Mouse (Mus musculus): Measurements from ENCODE around the gene 3110082I17Rik.

The 3110082I17Rik gene

DNA sequence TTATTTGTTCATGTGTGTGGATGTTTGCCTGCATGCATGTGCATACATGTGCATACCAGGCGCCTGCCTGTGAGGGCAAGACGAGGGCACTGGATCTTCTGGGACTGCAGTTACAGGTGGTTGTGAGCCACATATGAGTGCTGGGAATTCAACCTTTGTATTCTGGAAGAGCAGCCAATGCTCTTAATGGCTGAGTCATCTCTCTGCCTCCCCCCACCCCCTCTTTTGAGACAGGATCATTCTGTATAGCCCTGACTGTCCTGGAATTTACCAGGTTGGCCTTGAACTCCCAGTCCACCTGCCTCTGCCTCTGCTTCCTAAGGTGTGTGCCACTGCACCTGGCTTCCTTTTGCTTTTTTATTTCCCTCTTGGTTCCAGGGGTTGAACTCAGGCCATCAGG lies 85.5 kb downstream of the 3110082I17Rik start:
- DNase-seq = no peak

- DNase-seq = no peak
Measured at GRCm38 (mm10) chr5:139373889-139374444, 86.4 kb downstream of the 3110082I17Rik start.

- no peak for DNase-seq
Measured at GRCm38 (mm10) chr5:139373126-139373525, 87.2 kb downstream of the 3110082I17Rik start.

DNA sequence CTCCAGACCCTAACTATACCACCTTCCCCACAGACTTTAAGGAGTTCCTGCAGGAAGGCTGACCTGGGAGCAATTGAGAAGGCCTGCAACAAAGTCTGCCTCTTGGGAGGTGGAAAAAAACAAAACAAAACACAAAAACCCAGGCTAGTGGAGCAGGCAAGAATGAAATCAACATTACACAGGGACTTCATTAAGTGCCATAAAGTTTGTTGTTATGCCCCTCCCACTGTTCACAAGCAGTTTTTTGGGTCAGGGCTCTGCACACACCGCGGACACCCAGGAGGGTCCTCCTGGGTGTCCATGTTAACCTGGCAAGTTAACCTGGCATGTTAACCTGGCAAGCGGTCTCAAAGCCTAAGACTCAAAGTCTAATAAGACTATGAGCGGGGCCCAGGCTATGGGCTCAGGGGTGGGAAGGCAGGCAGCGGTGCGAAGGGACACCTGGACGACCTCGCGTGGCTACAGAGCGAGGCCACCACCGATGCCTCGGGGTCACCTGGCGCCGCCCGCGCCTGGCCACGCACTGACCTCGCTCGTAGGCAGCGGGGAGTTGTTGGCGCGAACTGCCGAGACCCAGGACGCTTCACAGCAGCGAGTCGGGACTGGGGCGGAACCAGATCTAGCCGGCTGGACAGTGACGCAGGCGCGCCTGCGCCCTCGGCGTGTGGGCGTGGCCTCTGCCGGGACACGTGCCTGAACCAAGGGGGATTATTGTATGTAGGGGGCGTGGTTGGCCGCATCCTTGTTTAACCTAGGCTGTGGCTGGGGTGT lies 88.5 kb downstream of the 3110082I17Rik start:
- DNase-seq = peak; percentile 91

DNA sequence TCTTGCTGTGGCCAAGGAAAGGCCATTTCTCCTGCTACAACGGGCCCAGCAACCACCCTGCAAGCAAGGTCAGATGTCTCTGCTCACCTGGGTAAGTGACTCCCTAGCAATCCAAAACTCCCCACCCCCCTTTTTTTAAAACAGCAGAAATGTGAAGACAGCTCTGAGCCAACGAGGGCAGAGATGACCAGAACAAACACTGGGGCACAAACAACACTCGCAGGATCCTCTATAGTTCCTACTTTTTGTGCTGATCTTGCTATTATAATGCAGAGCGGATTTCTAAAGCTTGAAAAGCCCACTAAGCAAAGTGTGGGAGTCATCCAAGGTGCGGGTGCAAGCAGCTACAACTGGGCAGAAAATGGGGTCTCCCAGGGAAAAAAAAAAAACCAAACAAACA lies 89.2 kb downstream of the 3110082I17Rik start:
- no peak for DNase-seq

DNA sequence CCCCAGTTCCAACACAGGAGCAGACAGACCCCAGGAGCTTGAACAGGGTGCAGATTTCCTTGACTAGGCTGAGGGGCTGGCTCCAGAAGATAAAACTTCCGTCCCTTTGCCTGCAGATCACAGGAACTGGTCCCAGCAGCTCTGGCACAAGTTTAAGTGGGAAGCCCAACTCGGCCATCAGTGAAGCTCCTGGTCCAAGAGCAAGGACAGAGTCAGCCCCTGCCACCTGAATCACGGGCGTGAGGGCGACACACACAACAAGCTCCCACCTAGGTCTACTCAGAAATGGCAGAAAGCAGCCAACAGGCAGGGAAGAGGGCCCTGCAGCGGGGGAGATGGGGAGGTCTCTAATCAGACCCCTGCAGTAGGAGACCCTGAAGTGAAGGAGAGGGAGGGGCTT lies 90.0 kb downstream of the 3110082I17Rik start:
- DNase-seq = no peak

GRCm38 (mm10) chr5:139368638-139369320 lies 91.5 kb downstream of the 3110082I17Rik start:
- no peak for DNase-seq

DNA sequence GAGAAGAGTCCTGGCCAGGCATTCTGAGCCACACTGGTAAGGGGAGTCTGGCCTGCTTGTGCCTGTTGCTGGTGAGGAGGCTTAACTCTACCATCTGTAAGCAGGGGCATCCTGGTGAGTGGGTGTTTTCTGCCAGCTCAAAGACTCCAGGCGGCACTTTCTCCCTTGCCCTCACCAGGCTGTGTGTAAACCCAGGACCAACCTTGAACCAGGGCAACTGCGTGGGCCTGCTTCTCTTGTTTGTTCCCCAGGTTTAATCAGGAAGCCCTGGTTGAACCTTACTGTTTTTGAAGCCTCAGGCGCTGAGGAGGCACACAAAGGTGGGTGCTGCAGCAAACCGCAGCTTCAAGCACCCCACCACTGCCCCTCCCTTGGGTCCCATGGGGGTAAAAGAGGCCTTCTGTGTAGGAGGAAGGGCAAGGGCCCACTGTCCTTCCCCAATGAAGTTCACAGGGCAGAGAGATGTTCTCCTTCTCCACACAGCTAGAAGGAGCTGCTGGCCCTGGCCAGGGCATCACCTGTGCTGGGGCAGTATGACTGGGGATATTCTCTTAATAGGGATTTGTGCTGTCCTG lies 92.4 kb downstream of the 3110082I17Rik start:
- DNase-seq = no peak

DNA sequence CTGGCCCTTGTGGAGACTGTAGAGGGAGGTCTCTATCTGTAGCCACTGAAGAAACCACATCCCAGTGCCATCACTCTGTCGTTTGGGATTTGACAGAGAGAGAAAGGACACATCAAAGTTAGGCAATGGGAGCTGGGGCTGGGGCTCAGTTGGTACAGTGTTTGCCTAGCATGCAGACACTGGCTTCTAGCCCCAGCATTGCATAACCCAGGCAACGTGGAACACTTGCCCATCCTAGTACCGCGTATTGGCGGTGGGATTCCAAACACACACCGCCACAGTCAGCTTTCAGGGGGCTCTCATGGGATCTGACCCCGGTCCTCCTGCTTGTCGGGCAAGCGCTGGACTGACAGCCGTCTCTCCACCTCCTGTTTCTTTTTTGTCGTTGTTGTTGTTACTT lies 93.8 kb downstream of the 3110082I17Rik start:
- no peak for DNase-seq

DNA sequence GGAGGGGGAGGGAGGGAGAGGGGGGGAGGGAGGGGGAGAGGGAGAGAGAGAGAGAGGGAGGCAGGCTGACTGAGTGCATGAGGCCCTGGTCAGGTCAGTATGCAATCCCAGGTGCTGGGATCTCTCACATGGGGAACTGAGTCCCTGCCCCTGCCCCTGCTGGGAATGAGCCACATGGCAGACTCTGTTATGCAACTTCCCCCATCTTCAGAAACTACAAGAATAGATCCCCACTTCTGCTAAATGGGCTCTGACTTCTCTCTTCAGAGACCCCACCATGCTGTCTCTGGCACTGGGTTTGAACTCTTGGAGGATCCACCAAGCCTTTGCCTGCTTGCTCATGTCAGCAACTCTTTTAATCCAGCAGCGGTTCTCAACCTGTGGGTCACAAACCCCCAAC lies 94.5 kb downstream of the 3110082I17Rik start:
- no peak for DNase-seq

GRCm38 (mm10) chr5:139364911-139365571 lies 95.3 kb downstream of the 3110082I17Rik start:
- no peak for DNase-seq

DNA sequence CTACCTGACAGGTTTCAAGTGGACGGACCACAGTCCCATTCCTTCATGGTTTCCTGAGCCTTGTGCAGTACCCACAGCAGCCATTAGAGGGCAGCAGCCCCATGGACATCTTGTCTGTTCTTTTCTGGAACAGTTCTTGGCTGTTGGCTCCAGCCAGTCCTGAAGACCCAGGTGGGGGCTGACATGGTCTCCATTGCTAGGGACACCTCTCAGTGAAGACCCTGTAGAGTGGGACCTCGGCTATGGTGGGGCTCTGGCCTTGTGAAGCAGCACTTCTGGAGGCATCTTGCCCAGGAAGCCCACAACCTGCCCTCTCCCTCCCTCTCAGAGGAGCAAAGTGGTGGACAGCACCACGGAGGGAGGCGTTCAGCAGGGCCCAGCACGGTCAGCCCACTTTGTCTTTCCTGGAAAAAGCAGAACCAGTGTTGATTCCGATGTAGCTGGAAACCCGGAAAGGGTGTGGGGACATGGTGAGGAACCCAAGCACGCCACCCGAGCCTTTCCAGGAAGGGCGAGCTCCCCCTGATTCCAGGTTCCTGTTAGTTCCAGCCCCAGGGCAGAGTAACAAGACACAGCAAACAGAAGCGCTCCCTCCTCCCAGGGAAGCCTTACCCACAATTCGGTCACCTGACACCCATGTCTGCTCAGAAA lies 95.9 kb downstream of the 3110082I17Rik start:
- peak; percentile 83 for DNase-seq

DNA sequence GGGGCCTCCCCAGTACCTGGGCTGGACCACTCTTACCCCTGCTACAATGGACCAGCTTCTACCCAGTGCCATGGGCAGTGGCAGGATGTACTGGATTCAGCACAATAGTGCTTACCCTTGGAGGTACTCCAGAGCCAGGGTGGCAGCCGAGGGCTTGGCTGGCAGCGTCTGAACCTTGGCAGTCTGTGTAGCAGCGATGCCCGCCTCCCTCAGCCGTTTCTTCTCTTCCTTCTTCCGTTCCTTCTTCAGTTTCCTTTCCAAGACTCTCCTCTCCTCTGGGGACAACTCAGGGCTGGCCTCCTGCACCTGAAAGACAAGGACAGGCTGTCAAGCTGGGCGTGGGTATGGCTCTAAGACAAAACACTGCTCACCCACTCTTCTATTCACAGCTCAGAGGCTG lies 96.5 kb downstream of the 3110082I17Rik start:
- DNase-seq = no peak

DNA sequence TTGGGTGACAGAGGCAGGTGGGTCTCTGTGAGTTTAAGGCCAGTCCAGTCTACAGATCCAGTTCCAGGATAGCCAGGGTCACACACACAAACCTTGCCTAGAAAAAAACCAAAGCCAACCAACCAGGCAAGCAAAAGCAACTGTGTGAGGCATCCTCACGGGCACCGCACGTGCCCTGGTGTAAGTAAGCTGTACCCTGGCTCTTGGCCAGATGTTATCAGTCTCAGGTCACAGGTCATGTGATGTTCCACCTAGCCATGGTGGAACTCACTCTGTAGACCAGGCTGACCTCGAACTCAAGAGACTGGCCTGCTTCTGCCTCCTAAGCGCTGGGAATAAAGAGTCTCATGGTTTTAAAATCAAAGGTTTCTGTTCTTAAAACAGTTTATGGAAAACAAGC lies 101.1 kb downstream of the 3110082I17Rik start:
- no peak for DNase-seq

DNA sequence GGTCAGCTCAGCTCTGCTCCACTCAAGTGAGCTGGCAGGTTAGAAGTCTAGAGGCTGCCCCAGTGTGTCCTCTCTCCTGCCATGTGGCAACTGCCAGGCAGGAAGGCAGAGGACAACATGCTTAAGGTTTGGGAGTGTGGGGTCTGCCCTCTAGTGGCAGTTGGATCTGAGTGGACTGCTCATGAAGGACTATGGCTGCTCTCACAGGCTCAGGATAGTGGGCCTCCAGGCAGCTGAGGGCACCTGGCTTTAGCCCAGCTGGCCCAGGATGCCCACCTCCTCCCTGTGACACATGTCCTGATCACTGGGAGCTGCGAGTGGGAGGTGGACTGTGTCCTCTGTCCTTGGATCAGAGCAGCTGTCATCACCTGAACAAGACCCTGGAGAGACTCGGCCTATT lies 101.7 kb downstream of the 3110082I17Rik start:
- peak; percentile 44 for DNase-seq

DNA sequence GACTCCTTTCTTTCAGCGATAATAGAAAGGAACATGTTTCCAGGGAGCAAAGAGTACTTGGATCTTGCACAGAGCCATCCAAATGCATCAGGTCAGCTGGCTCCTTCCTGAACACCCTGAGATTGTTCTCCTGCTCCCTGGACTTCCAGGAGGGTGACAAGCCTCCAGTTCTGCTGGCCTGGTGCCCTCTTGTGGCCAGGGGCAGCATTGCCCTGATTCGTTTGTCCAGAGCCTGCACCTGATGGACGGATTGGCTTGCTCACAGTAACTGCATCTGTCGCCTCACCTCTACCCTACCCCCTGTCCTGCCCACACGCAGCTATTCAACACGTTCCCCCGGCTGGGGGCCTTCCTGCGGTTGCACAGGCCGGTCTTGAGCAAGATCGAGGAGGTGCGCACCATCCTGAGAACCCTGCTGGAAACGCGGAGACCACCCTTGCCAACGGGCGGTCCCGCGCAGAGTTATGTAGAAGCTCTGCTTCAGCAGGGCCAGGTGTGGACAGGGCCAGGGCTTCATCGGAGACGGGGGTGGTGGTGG lies 105.0 kb downstream of the 3110082I17Rik start:
- peak; percentile 75 for DNase-seq

GRCm38 (mm10) chr5:139353946-139354345 lies 106.4 kb downstream of the 3110082I17Rik start:
- DNase-seq = no peak

- no peak for DNase-seq
Measured at GRCm38 (mm10) chr5:139353496-139353895, 106.8 kb downstream of the 3110082I17Rik start.

GRCm38 (mm10) chr5:139352317-139352716 lies 108.0 kb downstream of the 3110082I17Rik start, which contains the start of gene Cyp2w1:
Gene Cyp2w1, plus strand, starts transcription at chr5:139352617.
- DNase-seq = no peak

GRCm38 (mm10) chr5:139351628-139352027 lies 108.7 kb downstream of the 3110082I17Rik start:
- no peak for DNase-seq

GRCm38 (mm10) chr5:139351134-139351533 lies 109.2 kb downstream of the 3110082I17Rik start, which contains the start of gene Cox19:
Gene Cox19, minus strand, starts transcription at chr5:139351418.
- no peak for DNase-seq

GRCm38 (mm10) chr5:139349713-139350112 lies 110.6 kb downstream of the 3110082I17Rik start:
- DNase-seq = no peak

Data from right cerebral cortex, adult 18-20 months (tissue).